Mouse (Mus musculus) right cerebral cortex, adult 2 months (tissue): ENCODE data around the gene Fam186b.
A peak's percentile ranks its signal among the peaks of the same experiment; 100 is the strongest.

Experiments
- DNase-seq, 2 experiments: peaks; one replicate each; pipeline ENCODE4 v3.0.0; 2021 to 2022; ENCODE audit warnings: low spot score in 2 of 2

Fam186b gene

DNA sequence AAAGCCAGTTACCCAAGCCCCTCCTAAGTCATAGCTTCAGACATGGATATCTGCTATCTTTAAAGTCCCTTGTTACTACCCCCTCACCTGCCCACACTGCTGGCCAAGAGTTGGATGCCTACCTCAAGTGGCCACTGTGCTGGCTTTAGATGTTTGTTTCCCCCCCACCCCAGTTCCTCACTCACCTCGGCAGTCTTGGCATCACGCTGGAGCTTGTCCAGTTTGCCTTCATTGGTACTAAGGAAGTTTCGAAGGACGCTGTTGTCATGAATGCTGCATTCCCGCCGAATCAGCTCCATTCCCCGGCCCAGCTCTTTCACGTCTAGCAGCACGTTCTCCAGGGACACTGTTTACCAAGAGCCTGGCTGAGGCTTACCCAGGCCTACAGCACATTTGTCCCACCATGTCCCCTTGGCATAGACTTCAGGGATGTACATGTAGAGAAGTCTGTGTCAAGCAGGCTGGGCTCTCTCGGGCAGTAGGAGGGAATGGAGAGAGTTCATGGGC lies 24.5 kb upstream of the Fam186b start:
- DNase-seq: no peak

DNA sequence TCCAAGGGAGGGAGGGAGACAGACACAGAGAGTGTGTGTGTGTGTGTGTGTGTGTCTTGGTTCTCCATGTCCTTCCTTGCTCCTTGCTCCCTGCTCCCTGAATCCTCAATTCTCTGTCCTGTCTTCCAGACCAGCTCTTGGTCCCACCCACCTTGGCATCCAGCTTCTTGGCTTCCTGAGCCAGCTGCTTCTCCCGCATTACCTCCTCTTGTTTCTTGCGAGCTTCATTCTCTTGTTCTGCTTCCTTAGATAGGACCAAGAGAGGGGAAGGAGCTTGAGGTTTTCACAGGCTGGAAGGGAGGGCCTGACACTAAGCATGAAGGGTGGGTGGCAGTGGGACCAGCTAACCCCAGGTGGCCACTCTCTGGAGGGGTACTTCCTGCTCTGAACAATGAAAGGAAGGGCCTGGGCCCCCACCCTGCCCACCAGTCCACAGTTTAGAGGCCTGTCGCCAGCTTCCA lies 23.8 kb upstream of the Fam186b start:
- DNase-seq: no peak

DNA sequence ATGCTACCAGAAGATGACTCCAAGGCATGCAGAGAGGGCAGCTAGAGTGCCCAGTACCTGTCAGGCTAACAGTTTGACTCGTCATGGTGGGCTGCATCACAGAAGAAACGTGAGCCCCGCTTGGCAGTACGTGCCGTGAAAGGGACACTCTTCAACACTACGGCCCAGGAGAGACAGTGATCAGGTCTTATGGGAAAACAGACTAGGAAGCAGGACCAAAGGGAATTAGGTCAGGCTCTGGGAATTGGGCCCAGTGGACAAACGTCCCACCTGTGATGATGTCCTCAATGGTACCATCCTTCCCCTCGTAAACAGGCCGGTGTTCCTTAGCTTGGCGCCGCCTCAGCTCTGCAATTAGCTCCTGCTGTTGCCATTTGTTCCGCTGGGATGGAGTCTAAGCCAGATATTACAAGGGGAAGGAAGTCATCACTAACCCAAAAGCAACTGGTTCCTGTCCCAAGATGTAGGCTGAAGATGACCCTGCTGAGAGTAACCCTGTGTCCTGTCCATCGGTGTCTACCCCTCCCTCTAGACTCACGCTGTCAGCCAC lies 23.2 kb upstream of the Fam186b start:
- no peak for DNase-seq

DNA sequence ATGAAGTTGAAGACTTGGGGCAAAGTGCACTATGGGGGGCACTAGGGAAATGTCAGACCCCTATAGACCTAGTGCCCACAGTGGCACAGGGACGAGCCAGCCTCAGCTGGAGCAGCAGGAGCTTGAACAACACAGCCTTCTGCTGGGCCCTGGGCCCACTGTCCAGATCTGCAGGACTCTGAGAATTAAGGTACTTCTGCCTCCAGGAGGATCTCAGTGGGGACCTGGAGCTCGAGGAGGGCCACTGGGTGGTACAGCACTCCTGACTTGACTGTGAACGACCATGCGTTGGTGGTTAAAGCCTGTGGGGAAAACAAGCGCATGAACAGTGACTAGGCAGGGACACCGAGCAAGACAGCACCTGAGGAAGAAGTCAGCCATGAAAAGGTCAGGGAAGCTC lies 22.4 kb upstream of the Fam186b start:
- DNase-seq: no peak

DNA sequence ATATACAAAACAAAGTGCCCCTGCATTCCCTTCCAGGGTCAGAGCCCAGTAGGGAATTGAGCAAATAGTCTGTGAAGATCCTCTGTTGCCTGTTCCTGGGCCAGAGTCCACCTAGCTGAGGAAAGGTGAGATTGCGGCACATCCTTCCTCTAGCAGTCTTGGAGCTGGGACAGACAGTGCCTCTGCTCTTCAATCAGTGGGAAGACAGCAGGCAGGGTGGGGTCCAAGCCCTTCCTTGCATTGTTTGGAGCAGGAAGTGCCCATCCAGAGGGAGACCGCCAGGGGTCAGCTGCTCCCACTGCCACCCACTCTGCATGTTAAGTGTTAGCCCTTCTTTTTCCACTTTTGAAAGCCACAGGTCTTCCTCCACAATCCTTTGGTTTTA lies 21.6 kb upstream of the Fam186b start:
- no peak for DNase-seq

DNA sequence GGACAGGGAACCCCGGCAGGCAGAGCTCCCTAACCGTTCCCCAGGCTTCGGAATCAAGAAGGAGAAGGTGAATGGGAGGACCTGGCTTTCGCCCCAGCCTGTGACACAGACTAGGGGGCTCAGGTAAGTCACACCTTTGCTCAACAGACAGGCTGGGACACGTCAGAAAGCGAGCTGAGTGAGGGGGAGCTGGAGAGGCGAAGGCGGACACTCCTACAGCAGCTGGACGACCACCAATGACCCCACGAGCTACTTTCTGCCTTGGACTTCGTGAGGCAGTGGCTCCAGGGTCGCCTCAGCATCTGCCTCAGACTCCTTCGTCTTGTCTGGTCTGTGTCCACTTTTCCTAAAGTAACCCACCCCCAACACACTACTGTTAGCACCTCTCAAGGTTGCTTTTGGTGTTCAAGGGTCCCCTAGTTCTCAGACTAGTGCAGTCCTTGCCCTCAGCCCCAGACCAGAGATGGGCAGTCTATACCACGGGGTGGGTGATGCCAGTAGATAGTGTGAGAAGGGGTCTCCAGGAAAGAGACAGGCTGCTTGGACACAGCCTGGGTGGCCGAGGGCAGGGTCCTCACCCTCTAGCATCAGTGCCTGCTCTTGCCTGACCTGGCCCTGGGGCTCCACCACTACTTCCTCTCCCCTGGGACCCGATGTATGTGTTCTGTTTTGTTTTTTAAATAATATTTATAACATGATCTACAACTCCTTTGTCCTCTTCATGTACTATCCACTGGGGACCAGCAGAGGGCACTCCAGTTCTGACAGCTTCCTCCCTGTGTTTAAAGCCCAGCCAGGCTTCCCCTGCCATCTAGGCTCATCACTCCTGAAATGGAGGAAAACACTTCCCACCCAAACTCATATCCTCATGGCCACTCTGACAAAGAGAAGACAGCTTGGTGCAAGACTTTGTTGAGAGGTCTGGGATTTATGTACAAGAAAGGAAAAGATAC lies 20.9 kb upstream of the Fam186b start:
- peak; percentile 86 to 87 for DNase-seq

DNA sequence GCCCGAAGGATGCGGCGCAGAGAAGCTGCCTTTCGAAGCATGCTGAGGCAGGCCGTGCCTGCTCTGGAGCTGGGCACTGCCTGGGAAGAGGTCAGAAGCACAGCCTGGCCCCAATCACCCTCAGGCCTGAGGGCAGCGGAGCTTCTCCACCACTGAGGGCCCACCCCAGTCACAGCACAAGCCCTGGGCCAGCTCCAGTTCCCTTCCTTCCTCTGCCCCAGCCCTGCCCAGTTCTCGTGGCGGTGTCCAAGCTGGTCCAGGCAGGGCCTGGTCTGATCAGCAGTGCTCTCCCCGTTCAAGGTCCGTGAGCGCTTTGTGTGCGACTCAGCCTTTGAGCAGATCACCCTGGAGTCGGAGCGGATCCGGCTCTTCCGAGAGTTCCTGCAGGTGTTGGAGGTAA lies 19.2 kb upstream of the Fam186b start:
- DNase-seq: no peak

DNA sequence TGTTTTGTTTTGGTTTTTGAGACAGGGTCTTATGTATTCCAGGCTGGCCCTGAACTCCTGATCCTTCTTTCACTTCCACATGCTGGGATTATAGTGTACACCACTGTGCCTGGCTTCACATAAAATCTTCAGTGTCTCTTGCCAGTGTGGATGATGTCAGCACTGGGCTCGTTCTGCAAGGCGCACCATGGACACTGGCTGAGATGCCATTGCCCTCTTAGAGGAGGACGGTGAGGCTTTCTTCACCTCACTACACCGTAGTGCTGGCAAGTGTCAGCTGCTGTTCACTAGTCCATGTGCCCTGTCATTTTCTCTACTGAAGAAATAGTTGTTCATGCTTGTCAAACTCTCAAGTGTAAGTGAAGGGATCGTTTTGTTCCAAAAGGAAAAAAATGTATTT lies 14.9 kb upstream of the Fam186b start:
- DNase-seq: no peak

DNA sequence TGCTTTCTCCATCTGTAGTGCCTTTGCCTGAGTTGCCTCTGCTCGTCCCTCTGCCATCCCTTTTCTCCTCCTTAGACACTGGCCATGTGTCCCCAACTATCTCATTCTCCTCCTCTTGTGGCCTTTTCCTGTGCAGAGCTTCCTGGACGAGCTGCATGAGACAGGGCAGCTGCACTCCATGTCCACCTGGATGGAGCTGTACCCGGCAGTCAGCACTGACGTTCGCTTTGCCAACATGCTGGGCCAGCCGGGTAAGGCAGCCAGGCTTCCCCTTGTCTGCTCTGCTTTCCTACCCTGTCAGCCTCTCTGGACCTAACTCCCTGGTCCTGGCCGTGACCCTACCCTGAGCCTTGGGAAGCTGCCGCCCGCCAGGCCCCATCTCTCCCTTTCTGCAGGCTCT lies 13.9 kb upstream of the Fam186b start:
- no peak for DNase-seq

DNA sequence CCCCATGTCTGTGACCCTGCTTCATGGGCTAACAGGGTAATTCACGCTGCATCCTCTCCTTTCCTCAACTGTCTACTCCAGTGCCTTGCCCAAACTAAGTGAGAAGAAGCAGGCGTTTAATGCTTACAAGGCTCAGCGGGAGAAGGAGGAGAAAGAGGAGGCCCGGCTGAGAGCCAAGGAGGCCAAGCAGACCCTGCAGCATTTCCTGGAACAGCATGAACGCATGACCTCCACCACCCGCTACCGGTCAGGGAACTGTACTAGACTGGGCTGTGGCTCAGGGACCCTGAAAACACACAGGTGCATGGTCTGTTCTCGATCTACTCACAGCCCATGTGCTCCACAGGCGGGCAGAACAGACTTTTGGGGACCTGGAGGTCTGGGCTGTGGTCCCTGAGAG lies 11.8 kb upstream of the Fam186b start:
- DNase-seq: no peak

DNA sequence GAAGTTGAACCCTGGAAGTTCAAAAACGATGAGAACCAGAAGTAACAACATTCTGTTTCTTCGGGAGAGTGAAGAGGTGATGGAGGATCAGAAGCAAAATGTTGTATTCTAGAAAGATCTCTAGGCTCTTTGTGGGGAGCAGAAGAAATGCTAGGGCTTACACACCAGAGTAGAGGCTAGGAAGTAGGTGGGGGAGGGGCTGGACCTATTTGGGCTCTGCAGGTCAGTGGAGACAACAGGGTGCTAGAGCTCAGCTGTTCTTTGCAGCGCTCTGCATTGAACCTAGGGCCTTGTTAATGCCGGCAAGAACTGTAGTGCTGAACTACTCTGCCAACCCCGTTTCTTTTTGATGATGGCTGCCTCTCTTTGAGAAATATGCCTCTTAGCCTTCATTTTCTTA lies 525 bp upstream of the Fam186b start:
- DNase-seq: no peak

DNA sequence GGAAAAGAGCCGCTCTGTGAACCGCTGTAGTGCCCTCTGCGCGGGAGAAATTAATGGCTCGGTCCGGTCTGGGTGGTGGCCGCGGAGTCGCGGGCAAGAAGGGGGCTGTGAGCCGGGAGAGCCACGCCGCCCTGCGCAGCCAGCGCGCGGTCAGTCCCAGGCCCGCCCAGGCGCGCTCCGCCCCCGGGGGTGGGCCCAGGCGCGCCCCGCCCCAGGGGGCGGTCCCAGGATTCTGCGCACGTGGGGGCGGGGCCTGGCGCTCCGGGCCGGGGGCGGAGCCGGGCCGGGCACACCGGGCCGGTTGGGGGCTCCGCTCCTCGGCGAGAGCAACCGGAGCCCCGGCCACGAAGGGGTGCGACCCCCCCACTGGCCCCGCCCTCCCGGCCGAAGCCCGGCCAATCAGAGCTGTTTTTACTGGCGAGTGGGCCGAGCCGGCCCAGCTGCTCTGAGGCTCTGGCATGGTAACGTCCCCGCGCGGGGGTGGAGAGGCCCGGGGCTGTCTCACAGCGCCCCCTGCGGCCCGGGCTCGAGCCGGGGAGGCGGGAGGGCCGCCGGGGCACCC lies 794 bp downstream of the Fam186b start, which contains the start of gene Prpf40b:
Prpf40b (plus strand) TSS at position 275 of the 562 bp plus-strand sequence.
- peak; percentile 94 to 95 for DNase-seq

DNA sequence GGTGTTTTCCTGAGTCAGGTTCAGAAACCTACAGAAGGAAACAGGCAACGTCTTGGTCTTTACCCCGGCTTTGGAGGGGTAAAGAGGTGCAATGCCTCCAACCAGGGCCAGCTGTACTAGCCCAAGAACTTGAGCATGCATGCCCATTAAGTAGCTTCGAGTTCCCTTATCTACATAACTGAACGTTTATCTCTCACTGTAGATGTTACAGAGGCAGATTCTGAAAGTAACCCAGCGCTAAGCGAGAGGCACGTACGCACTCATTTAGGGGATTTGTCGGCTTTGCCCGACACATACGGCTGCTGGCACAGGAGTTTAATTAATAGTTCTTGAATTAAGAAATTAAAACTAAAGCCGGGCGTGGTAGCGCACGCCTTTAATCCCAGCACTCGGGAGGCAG lies 1.4 kb downstream of the Fam186b start:
- no peak for DNase-seq

DNA sequence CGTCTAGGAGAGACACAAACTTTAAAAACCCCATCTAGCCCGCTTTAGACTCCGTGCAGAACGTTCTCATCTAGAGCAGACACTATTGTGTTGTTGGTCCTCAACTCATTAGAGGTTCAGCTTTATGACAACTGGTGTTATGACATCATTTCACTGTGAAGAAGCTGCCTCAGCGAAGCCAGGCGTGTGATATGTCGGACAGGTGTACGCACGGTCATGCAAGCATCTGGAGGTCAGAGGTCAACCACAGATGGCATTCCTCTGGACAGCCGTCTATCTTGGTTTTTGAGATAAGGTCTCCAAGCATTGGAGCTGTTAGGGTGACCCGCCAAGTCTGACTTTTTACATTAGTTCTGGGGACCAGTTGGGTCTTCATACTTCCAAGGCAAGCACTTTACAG lies 5.1 kb downstream of the Fam186b start:
- no peak for DNase-seq

DNA sequence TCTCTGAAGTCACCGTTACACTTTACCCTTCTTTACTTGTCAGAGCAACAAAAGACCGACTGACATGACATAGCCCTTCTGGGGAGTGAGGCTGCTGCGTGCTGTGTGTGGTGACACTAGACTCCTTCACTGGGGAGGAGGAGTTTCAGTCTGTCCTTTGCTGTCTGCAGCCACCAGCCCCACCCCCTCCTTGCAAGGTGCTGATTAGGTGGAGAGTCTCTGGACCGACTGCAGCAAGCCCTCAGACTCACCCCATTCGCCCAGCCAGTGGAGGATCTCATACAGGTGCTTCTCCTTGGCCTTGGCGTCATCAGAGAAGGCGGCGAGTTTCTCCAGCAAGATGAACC lies 10.5 kb downstream of the Fam186b start:
- DNase-seq: no peak

DNA sequence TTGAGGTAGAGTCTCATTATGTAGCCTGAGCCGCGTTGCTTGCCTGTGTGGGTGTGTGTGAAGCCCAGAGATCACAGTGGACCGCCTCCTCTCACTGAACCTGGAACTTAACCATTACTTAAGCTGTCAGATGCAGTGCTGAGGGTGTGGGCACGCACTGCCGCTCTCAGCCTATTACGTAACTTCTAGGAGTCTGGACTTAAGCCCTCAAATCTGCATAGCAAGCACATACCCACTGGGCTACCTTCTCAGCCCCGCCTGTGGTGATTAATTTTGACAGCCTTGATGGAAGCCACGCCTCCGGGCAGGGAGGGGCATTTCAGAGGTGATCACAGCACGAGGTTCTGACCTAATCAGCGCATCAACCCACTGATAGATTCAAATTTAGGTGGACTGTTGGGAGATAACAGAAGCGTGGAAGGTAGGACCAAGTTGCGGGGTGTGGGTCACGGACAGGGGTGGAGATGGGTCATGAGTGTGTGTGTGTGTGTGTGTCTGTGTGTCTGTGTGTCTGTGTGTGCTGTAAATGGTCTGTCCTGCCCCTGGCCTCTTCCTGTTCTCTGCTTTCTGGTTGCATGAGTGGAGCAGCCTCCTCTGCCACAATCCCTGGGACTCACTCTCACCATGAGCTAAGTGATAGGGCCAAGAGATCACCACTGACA lies 11.0 kb downstream of the Fam186b start:
- no peak for DNase-seq

DNA sequence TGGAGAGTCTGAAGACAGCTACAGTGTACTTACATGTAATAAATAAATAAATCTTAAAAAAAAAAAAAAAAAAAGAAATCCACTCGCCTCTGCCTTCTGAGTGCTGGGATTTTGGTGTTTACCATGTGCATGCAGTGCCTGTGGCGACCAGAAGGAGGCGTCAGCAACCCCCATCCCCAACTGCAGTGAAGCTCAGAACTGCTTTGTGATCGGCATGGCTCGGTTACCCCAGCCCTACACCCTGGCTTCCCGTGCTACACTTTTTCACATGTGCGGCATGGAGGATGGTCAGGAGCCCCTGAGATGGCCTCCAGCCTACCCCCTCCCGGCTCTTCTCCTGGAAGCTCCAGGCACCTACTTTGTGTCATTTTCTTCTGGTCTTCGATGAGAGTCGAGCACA lies 12.2 kb downstream of the Fam186b start:
- DNase-seq: no peak

DNA sequence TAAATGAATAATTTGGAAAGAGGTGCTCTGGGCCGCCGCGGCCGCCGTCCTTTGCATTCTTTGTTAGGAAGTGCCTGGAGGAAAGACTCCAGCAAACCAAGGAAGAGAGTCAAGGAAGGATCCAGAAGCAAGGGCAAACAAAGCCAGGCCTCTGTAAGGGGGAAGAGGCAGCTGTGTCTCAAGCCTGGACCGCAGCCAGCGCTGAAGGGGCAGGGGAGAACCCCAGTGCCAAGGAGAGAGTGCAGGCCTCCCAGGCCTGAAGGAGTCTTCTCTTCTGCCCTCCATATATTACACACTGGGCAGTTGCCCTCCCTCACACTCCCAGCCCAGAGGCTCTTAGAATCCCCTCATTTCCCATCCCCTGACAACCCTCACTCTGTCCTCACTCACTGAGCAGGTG lies 17.4 kb downstream of the Fam186b start:
- DNase-seq: no peak

DNA sequence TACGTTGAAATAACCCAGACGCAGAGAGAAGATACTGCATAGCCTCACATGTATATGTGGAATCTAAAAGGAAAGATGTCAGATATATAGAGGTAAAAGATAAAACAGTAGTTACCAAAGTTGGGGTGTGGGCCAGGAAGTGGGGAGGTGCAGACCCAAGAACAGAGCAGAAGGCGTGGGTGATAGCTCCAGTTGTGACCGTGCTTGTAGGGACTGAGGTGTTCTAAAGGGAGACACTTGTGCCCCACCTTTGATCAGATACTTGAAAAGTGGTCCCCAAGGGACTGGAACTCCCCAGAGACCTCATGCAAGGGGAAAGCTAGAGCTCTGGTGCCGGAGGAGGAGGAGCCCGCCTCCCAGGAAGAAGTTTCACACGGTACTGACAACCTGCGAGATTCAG lies 19.6 kb downstream of the Fam186b start:
- DNase-seq: no peak

DNA sequence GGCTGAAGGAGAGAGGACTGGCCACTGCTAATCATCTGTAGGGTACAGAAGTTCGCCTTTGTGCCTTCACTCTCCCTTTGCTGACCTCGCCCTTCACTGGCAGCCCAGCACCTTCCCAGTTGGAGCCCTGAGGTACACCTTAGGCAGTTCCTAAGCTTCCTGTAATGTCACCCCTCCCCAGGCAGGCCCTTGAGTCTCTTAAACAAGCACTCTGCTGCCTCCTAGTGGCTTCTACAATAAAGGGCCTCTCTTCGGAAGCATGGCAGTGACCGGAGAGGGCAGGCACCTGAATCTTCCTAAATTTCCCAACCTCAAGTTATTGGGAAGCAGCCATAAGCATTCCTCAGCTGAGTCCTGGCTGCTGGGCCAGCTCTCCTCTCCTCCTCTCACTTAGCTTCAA lies 30.0 kb downstream of the Fam186b start:
- DNase-seq: peak; percentile 74 to 84

DNA sequence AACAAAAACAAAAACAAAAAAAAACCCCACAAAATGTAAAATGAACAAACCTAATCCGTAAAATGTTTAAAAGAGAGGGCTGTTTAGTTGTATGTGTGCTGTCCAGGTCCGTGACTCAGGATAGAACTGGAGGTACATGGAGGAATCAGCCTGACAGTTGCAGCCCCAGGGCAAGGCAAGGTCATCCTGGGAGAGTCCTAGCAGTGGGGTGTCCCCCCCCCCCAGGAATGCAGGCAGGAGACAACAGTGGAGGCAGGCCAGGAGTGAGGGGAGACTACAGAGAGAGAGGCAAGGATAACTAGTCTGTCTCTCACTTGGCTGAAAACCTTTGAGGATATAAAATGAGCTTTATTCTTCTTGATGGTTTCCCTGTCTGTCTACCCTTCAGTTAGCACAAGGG lies 31.3 kb downstream of the Fam186b start:
- DNase-seq: no peak

DNA sequence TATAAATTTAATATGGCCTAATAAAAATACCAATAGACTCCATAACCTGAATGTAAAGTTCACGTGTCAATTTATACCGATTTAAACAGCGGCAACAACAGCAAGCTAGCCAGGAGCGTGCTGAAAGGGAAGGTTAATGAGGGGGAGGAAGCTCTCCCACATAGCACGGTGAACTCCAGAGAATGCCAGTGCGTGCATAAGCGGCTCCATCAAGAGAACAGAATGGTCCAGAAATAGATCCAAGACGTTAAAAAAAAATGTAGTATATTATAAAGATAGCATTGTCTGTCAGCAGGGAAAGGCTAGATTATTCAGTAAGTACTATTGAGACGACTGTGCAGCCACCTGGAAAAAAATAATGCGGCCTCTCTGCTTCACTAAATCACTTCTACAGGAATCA lies 33.0 kb downstream of the Fam186b start:
- DNase-seq: no peak
